Comparison of ENCODE assay signal across 8 mouse cellular contexts in genomic region chr2:70620225-70620624, GRCm38 (mm10). TPM values are rescaled to one million over a fixed set of nuclear protein-coding genes. Genes with fewer than 3 reads are reported as not detected.
DNase-seq lines count a peak whose midpoint lies in the region; ATAC-seq lines count a peak whose summit lies in the region.
"Had no signal": no experiment of that assay in that cellular context is flagged by ENCODE, and none has a peak within 500 bp of the region (broad histone marks: within the 10 kb centered on the region; RNA-seq: fewer than 3 reads in every experiment).

No protein-coding gene starts in this region.

- H3K4me1 ChIP-seq in liver, embryonic 12.5 days: no peaks in the 10 kb centered on the region
- H3K4me1 ChIP-seq in midbrain, embryonic 13.5 days (replicated peaks): 0 out of 2 replicates have a peak, but pooled peaks cover 2% of the 10 kb centered on the region
- H3K4me1 ChIP-seq: heart, embryonic 13.5 days had no signal

- no peak overlapping the region for H3K27ac ChIP-seq in liver, embryonic 12.5 days
- H3K27ac ChIP-seq in midbrain, embryonic 13.5 days: no peak overlapping the region
- H3K27ac ChIP-seq: heart, embryonic 13.5 days had no signal

- H3K27me3 ChIP-seq in liver, embryonic 12.5 days (replicated peaks): no peaks in the 10 kb centered on the region
- H3K27me3 ChIP-seq in midbrain, embryonic 13.5 days: no peaks in the 10 kb centered on the region
- H3K27me3 ChIP-seq: heart, embryonic 13.5 days had no signal

- no peak overlapping the region for H3K9ac ChIP-seq in liver, embryonic 12.5 days
- H3K9ac ChIP-seq in midbrain, embryonic 13.5 days (replicated peaks): no peak overlapping the region
- H3K9ac ChIP-seq: heart, embryonic 13.5 days had no signal

- ATAC-seq in liver, embryonic 12.5 days: no peak
- peak; percentile 56; the same call in 1 of the 2 replicates for ATAC-seq in midbrain, embryonic 13.5 days

- H3K9me3 ChIP-seq in liver, embryonic 12.5 days (replicated peaks): no peaks in the 10 kb centered on the region
- no peaks in the 10 kb centered on the region for H3K9me3 ChIP-seq in midbrain, embryonic 13.5 days
- H3K9me3 ChIP-seq: heart, embryonic 13.5 days had no signal

- no peaks in the 10 kb centered on the region for H3K36me3 ChIP-seq in liver, embryonic 12.5 days
- no peaks in the 10 kb centered on the region for H3K36me3 ChIP-seq in midbrain, embryonic 13.5 days
- H3K36me3 ChIP-seq: heart, embryonic 13.5 days had no signal

- no peak overlapping the region for H3K4me3 ChIP-seq in liver, embryonic 12.5 days
- H3K4me3 ChIP-seq in midbrain, embryonic 13.5 days (replicated peaks): no peak overlapping the region
- H3K4me3 ChIP-seq: heart, embryonic 13.5 days had no signal

- peak; percentile 54 for DNase-seq in liver
- DNase-seq in adrenal gland, adult (ENCODE audit: inconsistent age in 2 of 2, low spot score in 1 of 2): peak; percentile 37 to 79
- DNase-seq in embryo, embryonic 9.5 days (ENCODE audit: extremely low spot score): peak; percentile 64
- DNase-seq in layer of hippocampus, postnatal 14 days (ENCODE audit: low spot score in 2 of 2): peak; percentile 54 to 73
- peak; percentile 87 for DNase-seq in testis, postnatal 10 days (ENCODE audit: low spot score)

- no peak overlapping the region for H3K4me2 ChIP-seq in liver, embryonic 12.5 days
- H3K4me2 ChIP-seq in midbrain, embryonic 13.5 days (replicated peaks): no peak overlapping the region
- H3K4me2 ChIP-seq: heart, embryonic 13.5 days had no signal

- WGBS in liver, embryonic 12.5 days (ENCODE audit: insufficient replicate concordance): 21% methylated on average over 6 of the region's 6 CpGs
- 15% methylated on average over 6 of the region's 6 CpGs for WGBS in midbrain, embryonic 13.5 days

RNA-seq across cellular contexts. Expression of gene Gorasp2, which starts 41.2 kb away (rescaled TPM):
- polyA plus RNA-seq in liver, embryonic 12.5 days (2016; fragmentation: Nextera tagmentation; extraction: Ambion mirVana): 78.5 and 84.3 TPM in 2 replicates
- 100 to 1,000 TPM in 1 of 2 experiments, 10 to 100 TPM in 1; 95.0 to 103 TPM for total RNA-seq in layer of hippocampus, postnatal 14 days (2021)
- polyA plus RNA-seq in midbrain, embryonic 13.5 days (2015; fragmentation: Nextera tagmentation; extraction: Ambion mirVana): 123 and 125 TPM in 2 replicates

RNA-seq across cellular contexts. Expression of gene Gm26558, which starts 41.7 kb away (rescaled TPM):
- 2.5 and 3.4 TPM in 2 replicates for polyA plus RNA-seq in liver, embryonic 12.5 days (2016; fragmentation: Nextera tagmentation; extraction: Ambion mirVana)
- total RNA-seq in layer of hippocampus, postnatal 14 days (2021): under 1 TPM in 1 of 2 experiments, not detected in 1; 0.48 TPM
- 2.7 and 3.4 TPM in 2 replicates for polyA plus RNA-seq in midbrain, embryonic 13.5 days (2015; fragmentation: Nextera tagmentation; extraction: Ambion mirVana)
